Mouse (Mus musculus): ENCODE measurements around the gene Kcnh7.

DNA sequence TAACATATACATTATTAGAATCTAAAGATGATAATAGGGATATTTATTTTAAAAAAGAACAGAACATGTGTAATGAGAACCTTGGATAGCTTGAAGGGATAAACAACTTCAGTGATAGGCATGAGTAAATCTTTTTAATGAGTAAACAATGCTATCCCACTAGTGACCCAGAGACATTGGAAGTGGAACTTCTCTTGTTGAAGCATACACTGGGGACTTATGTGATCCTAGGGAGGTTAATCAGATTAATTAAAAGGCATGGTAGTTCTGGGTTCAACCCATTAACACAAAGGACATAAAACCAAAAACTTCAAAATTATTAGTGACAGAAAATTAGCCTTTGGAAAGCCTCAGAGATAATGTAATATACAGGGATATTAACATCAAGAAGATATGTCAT, 84.4 kb downstream of the Kcnh7 start:
- TF ChIP-seq CTCF (IDR thresholded peaks at IDR 0.05; ENCODE audit: borderline replicate concordance, insufficient read depth, low read depth, low read length), result no peak
- TF ChIP-seq POLR2A (IDR thresholded peaks at IDR 0.05; ENCODE audit: borderline replicate concordance, insufficient read depth, low read length), result no peak

All from cerebellum, adult 2 months (tissue).